Mouse (Mus musculus) small intestine, adult 2 months (tissue): Measurements from ENCODE around the gene Cybc1.

ENCODE experiments used
- CTCF ChIP-seq: fragments of 200-500 bp; IDR thresholded peaks from 2 replicates; pipeline ENCODE4 v1.5.1; 2012; ENCODE audit warnings: low read depth, mild to moderate bottlenecking, control low read depth, inconsistent platforms, low read length, moderate library complexity, mixed read lengths; ENCODE audit not compliant: insufficient replicate concordance, insufficient read length; ENCODE audit errors: extremely low read depth
- POLR2A ChIP-seq: fragments of 200-500 bp; IDR thresholded peaks from 2 replicates; pipeline ENCODE4 v1.6.1; 2012; ENCODE audit warnings: low read depth, mild to moderate bottlenecking, control low read depth, inconsistent platforms, low read length, moderate library complexity

DNA sequence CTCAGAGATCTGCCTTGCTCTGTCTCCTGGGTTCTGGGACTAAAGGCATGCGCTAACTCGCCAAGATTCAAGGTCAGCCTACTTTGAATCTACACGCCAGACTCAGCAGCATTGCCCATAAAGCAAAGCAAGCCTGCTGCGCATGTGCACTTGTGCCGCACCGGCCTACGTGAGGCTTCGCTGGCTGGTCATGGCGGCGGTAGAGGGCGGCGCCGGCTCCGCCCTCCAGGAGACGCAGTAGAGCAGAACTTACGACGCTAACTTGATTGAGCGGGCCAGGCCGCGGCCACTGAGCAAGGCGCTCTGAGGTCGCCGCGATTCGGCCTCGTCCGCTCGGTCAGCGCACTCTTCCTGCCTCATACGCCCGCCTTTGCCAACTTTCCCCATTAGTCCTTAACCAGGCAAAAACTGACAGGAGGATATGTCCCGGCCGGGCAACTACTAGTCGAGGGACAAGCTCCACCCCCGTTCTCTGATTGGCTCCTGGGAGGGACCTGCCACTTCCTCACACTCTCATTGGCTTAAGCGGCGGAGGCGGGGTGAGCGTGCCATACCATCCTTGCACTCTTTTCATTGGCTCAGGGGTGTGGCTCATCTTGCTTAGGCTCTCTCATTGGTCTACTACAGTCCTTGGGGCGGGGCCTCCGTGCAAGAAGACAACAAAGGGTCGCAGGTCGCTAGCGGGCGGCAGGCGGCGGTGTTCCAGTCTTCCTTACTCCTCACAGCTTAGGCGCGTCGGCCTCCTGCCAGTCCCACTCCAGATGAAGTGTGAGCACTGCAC, 7.6 kb upstream of the Cybc1 start, which contains the start of gene Narf:
- 0 out of 2 replicates have a peak, but pooled peaks have one; percentile 49 for TF ChIP-seq CTCF
- peak; percentile 91 for TF ChIP-seq POLR2A
